Mouse (Mus musculus): ENCODE data around the gene Cacna2d4.
A peak's percentile ranks its signal among the peaks of the same experiment; 100 is the strongest.

The Cacna2d4 gene

DNA sequence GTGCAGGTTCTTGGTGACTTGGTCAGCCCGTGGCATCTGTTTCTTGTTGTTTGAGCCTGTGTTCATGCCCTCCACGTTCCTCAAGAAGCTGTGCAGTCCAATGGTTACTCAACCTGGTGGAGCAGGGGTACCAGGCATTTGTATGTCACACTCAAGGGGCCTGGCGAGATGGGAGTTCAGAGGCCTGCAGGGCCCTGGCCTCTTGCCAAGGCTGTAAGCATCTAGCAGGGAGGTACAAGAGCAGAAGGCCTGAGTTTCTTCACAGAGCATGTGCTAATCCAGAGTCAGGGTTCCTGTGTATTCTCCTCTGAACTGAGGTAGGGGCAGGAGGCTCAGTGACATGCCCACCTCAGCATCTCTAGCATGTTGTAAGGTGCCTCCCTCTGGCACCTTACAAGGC lies 76.8 kb downstream of the Cacna2d4 start:
- no peak for DNase-seq

DNA sequence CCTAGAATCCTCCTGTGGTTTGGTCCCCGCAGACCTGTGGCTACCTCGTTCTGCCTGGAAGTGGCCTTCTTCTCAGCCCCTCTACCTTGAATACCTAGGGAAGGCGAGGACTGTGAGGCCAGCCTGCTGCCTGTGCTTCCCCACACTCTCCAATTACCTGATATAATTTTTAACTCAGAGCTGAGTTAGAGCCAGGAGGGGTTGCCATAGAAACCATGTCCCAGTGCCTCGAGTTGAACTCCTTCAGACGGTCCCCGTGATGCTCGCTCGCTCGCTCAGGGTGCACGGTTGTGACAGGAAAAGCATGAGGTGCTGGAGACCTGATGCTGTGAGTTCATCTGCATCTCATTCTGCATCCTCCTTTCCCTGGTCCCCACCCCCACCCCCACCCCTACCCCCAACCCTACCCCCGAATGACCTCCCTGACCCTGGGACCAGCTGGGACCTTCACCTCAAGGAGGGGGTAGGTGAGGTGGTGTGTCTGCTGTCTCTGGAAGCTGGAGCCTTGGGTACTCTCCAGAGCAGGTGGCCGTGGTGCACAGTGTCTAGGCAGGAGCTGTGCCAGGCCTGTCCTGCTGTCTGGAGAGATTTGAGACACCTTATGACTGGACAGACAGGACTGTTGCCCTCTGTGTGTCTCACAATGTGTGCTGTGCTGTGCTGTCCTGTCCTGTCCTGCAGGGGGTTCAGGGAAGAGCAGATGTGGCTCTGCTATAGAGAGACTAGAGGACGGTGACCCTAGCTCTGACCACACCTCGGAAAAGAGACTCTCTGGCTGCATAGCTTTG lies 77.5 kb downstream of the Cacna2d4 start:
- DNase-seq, result peak; percentile 41 to 62

DNA sequence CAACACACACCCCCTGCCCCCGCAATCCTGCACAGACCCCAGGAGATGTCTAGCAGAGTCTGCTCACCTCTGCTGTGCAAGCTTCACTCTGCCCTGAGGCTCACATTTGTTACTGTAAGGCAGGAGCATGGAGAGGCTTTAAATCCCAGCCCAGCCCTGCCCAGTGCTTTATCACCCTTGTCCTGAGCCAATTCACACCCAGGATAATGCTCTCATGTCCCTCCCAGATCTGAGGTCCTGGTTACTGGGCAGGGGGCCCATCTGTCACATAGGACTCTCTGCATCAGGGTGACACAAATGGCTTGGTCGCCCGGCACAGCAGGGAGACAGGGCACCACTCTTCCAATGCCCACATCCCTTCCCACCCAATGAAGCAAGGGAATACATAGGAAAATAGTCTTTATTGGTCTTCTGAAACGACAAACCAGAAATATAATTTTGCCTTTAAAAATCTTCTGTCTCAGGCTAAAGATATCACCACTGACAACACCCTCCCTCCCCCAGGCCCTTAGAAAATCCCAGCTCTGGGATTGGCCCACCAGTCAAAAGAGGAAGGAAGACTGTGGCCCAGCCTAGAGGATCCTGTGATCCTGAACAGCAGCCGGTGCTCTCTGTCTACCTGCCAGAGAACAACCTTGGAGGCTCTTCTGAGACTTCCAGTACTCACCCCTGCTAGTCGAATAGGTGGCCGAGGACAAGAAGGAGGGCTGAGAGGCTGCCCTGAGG lies 78.6 kb downstream of the Cacna2d4 start:
- DNase-seq, result no peak

DNA sequence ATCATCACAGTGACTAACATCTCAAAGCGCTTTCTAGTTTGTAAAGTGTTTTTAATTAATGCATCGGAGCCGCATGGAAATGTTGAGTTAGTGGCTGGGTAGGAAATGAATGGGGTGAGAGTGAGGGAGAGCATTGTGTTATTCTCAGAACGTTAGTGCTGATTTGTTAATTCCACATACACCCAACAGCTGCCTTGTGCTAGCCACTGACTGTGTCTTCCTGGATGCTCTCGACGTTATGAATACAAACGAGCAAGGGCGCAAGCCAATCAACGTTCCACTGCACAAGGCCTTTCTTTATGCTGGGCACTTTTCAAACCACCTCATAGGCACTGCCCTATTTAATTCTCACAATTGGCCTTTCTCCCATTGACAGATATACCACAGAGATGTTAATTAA lies 82.4 kb downstream of the Cacna2d4 start:
- DNase-seq, result no peak

DNA sequence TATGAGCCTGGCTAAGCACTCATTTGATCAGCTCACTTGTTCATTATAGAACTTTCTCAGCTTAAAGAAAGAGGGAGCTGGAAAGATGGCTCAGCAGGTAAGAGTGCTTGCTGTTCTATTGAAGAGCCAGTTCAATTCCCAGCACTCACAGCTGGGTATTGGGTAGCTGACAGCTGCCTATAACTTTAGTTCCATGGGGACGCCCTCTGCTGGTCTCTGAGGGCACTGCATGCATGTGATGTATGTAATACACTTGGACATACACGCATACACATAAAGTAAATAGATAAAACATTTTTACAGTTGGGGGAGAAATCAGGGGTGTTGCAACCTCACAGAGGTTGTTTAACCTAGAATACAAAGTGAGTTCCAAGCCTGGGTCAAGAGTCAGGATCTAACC lies 83.0 kb downstream of the Cacna2d4 start:
- DNase-seq, result no peak

DNA sequence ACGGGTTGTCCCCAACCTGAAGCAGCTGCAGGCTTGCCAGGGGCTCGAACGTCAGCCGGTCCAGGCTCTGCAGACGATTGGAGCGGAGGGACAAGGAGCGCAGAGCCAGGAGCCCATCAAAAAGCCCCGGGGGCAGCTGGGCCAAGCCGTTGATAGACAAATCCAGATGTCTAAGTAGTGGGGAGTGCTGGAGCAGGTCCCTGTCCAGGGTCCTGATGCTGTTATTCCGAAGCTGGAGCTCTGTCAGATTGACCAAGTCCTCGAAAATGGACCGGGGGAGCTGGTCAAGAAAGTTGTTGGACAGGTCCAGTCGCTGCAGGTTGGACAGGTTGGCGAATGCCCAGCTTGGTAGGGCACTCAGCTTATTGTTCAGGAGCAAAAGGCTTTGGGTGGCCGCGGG lies 84.2 kb downstream of the Cacna2d4 start:
- DNase-seq, result peak in 1 of 2 experiments; percentile 28

DNA sequence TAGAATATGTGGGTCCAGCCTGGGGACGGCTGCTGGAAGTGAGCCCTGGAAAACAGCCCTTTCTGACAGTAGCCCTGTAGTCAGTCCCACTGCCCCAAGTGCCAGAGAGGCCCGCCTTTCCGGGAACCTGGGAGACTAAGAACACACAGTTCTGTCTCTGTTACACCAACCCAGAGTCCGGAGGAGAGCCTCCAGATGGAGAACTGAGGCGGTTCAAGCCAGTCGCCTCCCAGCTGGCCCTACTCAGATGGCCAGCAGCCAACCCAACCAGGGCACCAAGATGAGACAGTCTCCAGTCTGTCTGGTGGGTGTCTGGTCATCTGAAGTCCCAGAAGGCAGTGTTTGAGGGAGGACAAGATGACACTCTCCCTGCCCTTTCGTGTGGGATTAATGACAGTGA lies 85.4 kb downstream of the Cacna2d4 start:
- DNase-seq, result no peak

DNA sequence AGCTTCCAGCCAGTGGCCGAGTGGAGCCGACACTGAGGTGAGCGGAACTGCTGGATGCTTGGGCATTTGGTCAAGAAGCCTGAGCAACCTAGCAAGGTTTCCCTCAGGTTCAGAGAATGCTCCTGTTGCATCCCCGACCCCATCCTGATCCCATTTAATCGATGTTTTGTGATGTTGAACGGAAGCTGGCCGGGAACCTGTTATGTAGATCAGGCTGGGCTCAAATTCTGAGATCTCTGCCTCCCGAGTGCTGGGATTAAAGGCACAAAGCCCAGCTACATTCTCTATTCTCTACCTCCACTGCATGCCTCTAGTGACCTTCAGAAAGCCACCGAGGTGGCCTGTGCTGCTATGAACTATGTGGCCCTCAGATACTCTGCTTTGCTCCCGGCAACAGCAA lies 88.5 kb downstream of the Cacna2d4 start:
- no peak for DNase-seq

DNA sequence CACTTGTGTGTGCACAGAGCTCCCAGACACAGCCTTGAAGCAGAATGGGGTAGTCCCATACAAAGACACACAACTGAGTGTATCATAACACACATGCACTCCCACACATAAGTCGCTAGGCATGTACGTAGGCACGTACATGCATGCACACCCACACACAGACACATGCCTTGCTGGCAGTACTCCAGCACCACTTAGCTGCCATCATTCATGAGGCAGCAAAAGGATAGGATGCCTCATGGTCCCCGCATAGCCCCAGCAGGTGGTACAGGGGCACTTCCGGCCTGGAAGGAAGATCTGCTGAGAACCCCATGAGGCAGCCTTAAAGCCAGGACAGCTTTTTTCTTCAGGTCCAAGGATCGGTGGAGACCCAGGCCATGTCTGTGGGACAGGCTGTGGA lies 89.7 kb downstream of the Cacna2d4 start:
- no peak for DNase-seq

DNA sequence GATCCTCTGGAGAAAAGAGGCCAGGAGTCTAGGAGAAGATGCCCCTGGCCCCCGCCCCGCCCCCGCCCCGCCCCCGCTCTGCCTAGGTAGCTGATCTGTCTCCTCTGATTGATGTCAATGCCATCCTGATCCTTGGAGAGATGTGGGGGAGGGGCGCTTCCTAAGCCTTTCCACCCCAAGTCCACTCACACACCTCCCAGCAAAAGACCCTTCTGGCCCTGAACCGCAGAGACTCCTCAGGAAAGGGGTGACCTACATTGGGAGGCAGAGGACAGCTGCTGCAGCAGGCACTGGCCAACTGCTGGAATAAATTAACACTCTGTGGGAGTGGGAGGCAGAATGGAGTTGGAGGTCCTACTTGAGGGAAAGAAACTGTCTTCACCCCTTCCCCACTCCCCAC lies 90.2 kb downstream of the Cacna2d4 start:
- DNase-seq, result no peak

DNA sequence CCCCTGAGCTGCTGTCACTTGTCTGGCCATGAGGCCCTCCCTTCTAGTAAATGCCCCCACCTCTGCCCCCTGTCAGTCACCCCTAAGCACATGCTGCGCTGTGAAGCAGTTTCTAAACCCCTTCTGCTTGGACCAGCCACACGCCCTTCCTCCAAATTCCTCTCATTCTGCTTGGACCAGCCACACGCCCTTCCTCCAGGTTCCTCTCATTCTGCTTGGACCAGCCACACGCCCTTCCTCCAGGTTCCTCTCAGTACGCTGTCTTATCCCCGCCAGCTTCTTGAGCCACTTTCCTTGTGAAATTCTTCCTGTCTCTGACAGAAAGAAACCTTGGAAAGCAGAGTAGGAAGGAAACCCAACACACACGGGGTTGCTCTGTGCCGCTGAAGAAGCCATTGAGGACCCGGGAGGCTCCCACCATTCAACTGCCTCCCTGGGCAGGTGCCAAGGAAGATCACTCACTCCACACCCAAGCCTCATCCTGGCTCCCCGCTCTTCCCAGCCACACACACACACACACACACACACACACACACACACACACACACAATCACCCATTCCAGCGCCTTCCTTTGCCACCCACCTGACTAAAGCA lies 92.3 kb downstream of the Cacna2d4 start:
- DNase-seq, result no peak

DNA sequence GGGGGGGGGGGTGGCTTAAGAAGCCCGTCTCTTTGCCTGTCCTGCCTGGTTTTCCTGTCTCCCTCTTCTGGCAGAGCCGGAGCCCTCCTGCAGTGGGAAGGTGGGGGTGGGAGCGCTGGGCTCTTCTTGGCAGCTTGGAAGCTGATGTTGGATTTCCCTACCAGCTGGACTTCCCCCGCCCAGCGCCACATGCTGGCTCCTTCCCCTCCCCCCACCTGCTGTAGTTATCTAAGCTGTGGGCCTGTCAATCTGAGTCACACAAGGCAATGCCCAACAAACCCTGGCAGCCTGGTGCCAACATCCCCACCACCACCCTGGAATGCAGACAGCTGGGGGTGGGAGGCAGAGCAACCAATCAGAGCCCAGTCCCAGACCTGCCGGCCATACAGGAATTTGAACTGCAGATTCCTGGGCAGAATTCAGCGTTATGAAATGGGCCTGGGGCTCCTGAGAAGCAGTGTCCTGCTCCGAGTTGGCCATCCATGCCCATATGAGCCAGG lies 92.9 kb downstream of the Cacna2d4 start:
- peak; percentile 50 to 91 for DNase-seq

DNA sequence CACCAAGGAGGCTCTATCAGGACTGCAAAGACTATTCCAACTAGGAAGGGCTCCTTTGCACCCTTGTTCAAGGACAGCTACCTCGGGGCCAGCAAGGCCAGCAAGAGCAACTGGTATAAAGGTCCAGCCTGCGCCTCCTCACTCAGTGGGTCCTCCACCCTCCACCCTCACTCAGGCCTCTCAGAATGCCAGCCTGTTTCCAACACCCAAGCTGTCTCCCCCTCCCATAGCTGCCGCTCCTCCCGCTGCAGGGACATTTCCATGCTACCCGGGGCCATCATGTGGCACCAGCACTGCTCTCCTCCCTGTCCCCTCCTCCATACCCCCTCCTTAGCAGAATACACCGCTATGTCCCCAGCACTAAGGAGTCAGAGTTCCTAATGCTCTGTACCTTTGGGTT lies 93.6 kb downstream of the Cacna2d4 start:
- peak; percentile 14 to 24 for DNase-seq

DNA sequence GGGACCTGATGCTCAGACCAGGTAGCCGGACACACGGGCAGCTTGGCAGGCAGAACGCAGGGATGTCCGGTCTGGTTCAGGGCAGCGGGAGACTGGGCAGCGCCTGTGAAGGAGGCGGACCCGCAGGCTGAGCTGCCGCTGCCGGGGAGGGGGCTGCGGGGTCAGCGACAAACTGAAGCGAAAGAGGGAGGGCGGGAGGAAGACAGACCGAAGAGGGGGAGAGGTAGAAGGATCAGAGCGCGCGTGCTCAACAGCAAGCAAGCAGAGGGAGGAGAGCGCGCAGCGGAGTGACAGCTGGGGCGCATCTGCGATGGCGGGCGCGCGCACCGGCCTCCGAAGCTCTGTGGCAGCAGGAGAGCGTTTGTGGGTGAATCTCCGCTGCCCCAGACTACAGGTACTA lies 94.2 kb downstream of the Cacna2d4 start, which contains the start of gene Lrtm2:
Lrtm2 (minus strand) TSS at position 261 of the 400 bp plus-strand sequence.
- DNase-seq, result no peak

DNA sequence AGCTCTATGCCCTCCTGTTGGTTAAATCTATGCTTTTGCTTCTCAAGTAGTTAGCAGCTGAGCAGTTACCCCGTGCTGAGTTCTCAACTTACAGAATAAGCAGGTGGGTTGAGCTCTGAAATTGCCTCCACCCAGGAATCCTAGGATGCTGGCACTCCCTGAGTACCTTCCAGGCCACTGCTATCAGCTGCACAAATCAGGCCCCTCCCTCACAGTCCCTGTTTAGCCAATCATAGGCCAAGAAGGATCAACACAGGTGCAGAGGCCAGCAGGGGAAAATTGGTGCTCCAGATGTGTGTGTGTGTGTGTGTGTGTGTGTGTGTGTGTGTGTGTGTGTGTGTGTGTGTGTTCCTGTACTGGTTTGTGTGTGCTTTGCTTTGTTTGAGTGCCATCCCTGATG lies 95.8 kb downstream of the Cacna2d4 start:
- DNase-seq, result no peak

DNA sequence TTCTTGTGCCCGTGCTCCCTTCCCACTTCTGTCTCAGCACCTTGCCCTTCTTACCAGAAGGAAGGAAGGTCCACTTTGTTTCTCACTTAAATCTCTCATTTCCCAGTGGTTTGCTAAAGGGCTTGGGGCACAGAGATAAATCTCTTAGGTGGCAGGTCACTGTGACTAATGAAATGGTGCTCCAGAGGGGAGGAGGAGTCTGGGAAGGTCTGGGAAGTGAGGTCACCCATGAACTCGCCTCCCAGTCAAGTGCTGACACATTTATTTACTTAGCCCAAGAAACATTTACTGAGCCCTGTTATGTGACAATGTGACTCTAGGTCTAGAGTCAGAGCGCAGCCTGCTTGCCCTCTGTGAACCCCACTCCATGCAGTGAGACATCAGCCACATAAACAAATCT lies 96.9 kb downstream of the Cacna2d4 start:
- peak in 1 of 2 experiments; percentile 49 for DNase-seq

DNA sequence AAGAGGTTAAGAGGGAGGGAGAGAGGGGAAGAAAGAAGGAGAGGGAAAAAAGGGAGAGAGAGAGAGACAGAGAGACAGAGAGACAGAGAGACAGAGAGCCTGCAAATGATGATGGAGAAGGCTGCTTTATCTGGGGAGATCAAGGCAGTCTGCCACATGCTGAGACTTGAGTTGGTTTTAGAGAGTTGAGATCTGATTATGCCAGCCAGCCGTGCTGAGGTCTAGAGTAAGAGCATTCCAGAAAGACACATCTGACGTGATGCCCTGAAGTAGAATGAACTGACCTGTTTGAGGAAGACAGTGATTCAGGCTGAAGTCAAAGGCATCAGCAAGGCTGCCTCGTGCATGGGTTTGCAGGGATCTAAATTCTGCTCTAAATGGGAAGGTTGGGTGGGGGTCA lies 97.5 kb downstream of the Cacna2d4 start:
- DNase-seq, result no peak

DNA sequence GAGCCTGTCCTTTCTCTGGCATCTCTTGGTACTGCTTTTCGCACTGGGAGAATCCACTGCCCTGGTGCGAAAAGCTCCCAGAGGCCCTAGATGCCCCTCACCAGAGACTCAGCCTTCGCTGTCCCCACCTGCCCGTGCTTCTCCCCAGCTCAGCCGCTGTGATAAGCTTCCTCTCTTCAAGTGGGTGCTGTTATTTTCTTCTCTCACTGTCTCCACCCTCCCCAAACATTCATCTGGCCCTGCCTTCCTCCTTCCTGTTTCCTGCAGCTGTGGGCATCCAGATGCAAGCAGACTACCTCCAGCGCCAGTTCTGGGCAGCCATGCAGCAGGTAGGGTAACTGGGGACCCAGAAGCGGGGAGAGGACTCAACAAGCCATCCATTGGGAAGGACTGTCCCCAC lies 99.8 kb downstream of the Cacna2d4 start:
- DNase-seq, result no peak

DNA sequence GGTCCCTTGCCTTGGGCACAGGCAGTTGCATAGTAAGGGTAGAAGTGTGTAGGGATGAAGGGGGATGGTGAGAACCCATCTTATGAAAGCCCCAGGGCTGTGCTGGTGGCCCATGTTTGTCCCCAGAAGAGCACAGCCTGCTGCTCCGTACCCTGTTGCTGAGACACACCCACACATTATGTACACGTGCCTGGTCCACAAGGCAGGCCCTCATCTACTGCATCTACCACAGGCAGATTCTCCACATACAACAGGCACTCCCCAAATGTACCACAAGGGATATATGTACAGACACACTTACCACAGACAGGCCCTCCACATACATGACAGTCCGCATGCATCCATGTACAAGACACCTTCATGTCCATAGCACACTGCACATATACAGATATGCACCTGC lies 101.0 kb downstream of the Cacna2d4 start:
- no peak for DNase-seq

DNA sequence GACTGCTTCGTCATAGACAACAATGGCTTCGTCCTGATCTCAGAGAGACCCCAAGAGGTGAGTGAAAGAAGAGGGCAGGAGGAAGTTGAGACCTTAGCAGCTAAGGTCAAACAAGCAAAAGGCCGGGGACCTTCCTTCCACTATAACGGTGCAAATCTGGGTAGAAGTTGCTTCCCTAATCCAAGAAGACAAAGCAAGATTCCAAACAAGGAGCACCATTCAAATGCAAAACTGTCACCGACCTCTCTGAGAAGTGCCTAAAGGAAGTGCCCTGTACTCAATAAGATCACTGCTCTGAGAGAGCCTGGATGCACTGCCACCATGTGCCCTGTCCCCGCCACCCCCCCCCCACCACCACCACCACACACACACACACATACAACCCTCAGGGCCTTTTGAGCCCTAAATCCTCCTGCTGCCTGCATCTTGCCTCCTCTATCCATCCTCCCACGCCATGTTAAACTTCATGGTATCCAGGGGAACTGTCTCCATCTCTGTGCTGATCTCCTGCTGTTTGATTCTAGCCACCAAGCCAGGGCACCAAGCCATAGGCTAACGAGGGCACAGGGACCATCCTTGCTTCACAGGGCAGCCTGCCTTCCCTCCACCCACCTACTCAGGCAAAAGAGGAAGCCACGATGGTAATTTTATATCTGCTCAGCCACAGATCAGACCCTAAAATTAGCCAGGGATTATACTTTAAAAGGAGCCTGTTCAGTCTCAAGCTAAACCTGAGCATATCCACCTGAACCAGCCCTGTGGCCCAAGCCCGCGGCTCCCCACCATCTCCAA lies 102.0 kb downstream of the Cacna2d4 start:
- no peak for DNase-seq

DNA sequence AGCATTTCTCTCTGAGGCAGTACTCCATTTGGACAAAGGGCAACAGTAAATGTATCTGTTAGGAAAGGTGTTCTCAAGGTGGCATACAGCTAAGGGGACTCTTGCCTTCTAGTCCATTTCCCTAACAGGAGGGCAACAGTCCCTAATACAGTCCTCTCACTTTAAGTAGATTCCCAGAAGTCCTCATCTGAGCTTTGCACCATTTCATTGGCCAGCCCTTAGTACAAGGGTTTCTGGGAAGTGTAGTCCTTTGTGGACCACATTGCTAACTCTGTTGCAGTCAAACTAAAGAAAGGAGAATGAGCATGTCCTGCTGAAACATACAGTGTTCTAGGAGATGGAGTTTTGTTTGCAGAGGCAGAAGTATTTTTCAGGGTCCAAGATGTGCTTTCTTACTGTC lies 105.1 kb downstream of the Cacna2d4 start:
- peak; percentile 18 to 37 for DNase-seq

DNA sequence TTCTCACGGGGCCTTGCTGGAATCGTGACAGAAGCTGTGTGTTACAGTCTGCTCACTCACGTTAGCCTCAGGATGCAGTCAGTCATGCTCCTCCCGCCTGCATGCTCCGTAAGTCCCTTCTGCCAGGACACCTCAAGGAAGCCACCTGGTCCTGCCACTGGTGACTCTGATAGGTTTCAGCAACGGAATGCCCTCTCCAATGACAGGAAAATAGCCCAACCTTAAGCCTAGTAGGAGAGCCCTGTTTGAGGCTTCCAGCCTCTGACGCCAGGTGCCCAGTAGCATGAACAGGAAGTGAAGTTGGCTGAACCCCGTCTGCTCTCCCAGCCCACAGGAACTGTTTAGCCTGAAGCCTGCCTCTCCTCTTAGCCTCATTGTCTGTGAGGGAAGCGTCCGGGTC lies 109.9 kb downstream of the Cacna2d4 start:
- DNase-seq, result no peak

DNA sequence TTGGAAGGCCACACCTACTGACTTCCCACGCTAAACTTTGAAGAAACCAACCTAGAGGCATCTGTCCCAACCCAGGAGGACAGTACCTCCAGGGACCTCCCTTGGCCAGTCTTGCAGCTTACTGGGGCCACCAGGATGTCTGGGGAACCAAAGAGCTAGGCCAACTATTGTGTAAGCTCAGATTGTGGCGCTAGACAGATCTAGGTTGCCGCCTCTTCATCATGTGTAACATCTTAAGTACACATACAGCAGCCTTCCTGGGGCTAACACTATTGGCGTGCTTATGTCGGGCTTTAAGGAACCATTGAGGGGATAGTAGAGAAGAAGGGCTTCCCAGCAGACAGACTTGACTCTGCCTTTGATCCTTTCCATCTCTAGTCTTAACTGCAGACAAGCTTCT lies 111.5 kb downstream of the Cacna2d4 start:
- no peak for DNase-seq
